Mouse (Mus musculus): Measurements from ENCODE around the gene Rbms1.

Gene Rbms1

DNA sequence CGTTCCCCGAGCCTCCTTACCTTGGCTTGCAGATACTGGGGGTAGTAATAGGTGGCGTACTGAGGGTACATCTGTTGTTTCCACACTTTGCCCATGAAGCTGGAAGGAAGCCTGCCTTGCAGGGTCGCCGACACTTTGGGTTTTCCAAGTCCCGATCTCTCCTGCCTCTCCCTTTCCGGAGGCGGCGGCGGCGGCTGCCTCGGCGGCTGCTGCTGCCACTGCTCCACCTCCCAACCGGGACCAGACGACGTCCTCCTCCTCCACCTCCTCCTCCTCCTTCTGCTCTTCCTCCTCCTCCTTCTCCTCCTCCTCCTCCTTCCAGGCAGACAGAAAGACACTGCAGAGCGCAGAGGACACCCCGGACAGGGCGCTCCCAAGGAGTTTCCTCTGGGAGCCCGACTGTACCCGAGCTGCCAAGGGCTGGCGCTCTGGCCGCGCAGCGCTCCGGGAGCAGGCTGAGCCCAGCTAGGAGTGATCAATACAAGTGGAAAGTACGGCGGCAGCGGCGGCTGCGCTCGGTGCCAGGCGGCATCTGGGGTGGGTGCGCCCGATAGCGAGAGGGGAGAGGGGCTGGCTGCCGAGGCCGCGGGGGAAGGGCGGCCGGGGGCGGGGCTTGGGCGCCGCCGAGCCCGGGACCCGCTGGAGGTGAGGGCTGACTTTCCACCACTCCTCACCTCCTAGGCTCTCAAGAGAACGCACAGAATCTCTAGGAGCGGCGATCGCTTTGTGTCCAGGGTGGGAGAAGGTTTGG is at the start of gene Rbms1:
Gene Rbms1 (minus strand): TSS at position 522 of the 751 bp plus-strand sequence.
- in situ Hi-C loops (cut with MboI; ENCODE audit: low sequenced_read_pairs) = no loop called here

DNA sequence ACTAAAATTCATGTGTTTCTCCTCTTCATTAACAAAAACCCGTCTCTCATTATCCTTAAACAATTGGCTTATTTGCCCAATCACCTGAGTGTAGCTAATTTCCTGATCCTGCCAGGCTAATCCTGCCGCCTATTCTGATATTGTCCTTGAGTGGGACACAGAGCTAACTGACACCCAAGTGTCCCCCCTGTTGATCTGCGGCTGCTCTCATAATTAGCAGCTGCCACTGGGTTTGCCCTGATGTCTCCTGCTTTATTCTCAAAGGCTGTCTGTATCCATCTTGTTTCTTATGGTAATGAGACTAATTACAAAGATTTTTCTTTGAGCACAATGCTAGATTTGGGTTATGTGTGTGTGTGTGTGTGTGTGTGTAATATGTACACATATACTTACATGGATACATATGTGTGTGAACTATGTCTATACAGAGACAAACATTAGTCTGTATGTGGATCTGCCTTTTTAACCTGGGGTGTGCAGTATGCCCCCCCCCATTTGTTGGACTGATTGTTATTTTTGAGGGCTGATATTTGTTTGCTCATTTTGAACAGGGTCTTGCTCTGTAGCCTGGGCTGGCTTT is 49.3 kb upstream of the Rbms1 start:
- in situ Hi-C loops (cut with MboI; ENCODE audit: low sequenced_read_pairs) = no loop called here

DNA sequence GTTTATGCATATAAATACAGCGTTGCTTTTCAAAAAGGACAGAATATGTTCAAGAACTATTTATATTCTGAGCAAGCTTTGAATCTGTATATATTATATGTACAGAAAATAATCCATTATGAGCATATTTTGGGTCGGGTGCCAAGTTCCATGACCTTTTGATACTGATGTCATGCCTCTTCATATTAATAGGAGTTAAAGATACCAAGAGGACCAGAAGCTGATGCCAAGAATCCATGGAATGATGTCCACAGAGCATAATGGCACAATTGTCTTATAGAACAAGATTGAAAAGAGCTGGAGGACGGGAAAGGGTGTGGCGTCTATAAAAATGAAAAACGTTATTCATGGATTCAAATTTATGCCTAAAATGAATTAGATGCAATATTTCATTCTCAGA is 23.3 kb upstream of the Rbms1 start:
- in situ Hi-C loops (cut with MboI; ENCODE audit: low sequenced_read_pairs) = no loop called here

DNA sequence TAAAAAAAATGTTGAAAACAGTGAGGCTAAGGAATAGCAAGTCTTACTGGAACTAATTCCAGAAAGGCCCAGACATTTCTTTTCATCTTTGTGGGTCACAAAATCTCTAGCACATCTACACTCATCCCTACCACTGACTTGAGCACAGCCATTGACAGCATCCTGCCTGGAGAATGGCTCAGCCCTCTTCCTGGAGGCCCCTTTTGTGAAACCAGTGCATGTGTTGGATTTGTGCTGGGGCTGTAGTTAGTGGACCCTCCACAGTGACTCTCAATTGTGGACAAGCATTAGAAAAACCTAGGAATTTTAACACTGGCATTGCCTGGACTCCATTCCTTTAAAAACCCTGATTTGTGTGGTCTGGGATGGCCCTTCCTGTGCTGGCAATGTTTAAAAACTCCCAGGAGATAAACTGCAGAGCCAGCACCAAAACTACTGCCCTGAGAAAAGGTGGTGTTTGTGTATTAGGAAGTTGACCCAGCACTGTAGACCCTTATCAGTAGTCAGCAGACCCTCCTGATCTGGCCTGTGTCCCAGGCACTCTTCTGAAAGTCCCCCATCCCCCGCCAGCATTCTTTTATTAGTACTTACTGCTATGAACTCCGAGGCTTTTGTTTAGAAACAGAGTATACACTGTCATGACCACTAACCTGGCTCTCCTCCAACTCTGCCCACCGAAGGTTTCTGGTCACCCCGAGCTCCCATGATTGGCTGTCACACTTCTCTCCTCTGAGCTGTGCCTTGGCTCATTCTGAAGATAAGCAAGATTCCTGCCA is 15.7 kb upstream of the Rbms1 start:
- in situ Hi-C loops (cut with MboI; ENCODE audit: low sequenced_read_pairs) = no loop called here

DNA sequence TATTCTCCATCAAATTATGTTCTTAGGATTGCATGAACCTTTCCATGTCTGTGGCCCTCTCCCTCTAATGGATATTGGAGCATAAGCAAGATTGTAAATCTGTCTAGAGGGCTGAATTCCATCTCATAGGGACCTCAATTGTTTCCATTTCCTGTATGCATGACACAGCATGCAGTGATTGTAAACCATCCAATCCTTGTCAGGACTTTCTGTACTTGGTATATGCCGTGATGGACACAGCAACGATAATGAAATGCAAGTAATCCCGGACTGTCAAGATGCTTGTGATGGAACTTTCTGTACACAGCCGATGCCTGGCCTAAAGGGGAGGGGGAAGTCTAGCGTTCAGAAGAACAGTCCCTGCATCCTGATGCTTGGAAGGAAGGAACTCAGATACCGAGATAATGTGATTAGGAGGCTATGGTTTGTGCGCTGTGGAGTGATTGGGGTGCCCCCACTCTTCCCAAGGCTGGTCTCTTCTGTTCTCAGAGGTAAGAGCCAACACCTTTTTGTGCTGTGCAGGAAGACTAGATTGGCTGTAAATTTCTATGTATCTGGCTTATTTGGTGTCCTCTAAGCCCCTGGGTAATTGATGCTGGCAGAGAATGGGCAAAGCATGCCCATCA is 9.3 kb upstream of the Rbms1 start:
- in situ Hi-C loops (cut with MboI; ENCODE audit: low sequenced_read_pairs) = no loop called here

DNA sequence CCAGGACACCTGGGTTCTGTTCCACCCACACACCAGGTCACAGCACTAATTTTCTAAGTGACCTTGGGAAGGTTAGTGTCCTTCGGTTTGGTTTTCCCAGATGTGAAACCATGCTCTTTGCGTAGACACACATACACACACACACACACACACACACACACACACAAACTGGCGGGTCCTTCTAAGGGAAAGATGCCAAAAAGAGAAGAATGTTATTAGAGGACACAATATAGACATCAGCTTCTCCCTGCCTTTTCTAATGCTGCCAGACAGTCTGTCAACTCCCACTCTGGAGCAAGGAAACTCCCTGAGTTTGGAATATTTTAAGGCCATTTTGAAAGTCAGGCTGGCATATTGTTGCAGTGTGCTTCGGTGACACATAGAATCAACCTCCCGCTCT is 624 bp upstream of the Rbms1 start:
- in situ Hi-C loops (cut with MboI; ENCODE audit: low sequenced_read_pairs) = no loop called here

DNA sequence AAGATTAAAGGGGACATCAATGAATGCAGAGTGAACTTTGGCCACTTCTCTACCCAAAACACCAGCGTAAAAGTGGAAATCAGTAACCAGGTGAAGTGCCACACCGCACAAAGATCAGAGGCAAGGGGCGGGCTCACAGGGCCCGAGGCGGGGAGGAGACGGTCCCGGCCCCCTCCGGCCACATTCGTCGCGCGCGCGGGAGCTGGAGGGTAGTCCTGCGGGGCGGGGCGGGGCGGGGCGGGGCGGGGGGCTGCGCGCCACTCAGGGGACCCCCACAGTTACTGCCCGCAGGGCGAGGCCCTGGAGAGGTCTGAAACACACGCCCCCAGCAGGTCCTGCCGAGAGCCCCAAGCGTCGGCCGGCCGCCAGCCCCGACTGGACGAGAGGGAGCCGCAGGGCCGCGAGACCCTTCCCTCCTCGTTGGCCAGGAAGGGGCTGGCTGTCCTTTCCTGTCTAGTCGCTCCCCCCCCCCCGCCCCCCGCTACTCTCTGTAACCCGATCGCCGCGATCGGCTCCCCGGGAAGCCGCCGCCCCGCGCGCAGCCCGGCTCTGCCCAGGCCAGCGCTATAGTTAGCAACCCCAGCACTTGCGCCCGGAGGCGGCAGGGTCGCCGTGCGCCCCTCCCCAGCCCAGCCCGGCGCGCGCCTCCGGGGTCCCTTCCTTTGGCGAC is 856 bp downstream of the Rbms1 start:
- in situ Hi-C loops (cut with MboI; ENCODE audit: low sequenced_read_pairs) = no loop called here

DNA sequence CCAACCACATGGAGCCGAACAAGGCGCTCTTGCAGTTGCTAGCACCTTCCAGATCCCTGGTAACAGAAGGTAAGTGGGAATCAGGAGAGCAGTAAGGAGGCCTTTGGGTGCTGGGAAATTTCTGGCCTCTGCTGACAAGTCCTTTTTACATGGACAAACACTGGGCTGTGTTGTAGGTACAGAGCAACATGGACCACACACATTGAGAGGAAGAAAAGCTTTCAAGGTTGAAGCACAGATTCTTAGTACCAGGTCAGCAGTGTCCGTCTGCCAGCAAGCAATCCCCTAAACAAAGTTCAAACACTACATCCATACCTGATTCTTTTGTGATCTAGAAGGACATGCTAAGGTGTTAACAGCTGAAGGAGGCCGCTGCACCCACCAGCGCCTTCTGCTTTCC is 1.7 kb downstream of the Rbms1 start:
- in situ Hi-C loops (cut with MboI; ENCODE audit: low sequenced_read_pairs) = no loop called here

DNA sequence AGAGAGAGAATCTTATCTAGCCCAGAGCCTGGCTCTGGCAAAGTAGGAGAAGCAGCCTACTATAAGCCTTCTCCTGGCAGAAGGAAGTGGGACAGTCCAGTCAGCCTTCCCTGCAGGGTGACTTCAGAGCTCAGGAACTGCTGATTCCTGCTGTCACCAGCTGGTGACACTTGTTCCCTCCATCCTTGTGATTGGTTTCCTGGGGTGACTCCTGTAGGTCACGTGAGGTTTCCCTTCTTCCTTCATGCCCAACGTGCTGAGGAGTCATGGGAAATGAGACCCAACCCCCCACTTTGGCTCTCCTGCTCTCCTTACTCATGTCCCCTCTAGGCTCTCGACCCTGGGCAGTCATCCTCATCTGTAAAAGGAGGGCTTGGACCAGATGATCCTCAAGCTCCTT is 14.8 kb downstream of the Rbms1 start:
- in situ Hi-C loops (cut with MboI; ENCODE audit: low sequenced_read_pairs) = no loop called here

DNA sequence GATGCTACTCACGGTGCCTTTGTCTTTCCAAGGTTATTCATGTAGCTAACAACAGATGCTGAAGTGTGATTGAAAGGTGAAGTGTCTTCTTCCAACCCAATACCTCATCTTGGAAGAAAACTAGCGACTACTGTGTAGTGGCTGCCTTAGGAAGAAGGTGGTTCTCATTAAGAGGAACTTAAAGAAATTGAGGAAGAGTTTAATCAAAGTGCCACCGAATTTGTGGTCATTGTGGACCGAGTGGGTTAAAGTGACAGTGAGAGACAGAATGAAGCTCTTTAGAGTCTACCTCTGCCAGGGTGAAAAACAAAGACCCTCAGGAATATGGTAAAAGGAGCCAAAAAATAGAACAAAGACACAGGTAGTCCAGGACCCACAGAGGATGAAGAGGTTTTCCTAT is 15.2 kb downstream of the Rbms1 start:
- in situ Hi-C loops (cut with MboI; ENCODE audit: low sequenced_read_pairs) = no loop called here

DNA sequence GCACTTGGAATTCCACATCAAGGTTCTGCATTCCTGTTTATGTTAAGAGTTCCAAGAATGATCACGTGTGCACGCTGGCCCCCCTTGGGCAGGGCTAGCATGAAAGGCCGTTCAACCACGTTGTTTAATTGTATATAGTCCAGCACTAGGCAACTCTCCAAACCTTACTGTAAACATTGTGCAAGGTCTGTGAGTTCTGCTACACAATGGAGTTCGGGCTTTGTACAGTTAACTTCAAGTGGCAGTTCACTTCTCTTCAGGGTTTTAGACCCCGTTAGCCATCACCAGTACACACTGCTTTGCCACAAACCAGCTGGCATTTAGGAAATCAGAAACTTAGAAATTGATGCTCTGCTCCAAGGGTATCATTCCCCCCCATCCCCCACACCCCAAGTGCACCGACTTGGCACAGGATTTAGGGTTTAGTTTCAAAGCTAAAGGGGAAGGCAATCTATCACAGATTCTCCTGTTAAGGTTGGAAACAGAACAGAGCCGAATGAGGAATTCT is 22.5 kb downstream of the Rbms1 start:
- in situ Hi-C loops (cut with MboI; ENCODE audit: low sequenced_read_pairs) = no loop called here

DNA sequence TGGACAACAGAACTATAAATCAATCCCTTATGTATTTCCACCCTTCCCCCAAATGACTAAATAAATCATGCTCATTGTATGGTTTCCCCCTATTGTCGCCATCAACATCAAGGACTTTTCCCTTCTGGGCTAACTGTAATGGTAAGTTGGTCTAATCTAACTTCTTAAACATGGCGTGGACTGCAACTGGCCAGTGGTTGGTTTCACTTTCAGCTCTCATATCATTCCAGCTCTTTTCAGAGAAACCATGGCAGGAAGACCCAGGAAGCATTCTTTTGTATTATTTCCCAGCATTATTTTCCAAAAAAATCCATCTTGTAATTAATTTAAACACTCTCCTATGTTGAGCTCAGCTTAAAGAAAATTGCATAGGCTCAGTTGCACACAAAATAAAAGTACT is 23.0 kb downstream of the Rbms1 start:
- in situ Hi-C loops (cut with MboI; ENCODE audit: low sequenced_read_pairs) = no loop called here

DNA sequence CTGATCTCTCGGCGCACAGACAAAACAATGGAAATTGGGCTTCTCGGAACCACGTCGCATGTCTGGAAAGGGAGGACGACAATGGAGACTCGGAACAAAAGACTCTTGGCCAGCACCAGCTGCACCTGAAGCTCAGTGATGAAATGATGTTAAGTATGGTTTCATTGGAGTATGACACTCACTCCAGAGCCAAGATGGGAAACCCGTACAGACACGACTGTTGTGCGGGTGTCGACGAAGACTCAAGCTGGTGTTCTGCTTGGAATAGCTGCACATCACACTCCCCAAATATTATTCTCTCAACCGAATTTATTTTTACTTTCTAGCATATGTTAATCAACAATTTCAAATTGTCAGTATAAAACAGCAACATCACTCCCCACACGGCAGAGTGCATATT is 26.1 kb downstream of the Rbms1 start:
- in situ Hi-C loops (cut with MboI; ENCODE audit: low sequenced_read_pairs) = no loop called here

DNA sequence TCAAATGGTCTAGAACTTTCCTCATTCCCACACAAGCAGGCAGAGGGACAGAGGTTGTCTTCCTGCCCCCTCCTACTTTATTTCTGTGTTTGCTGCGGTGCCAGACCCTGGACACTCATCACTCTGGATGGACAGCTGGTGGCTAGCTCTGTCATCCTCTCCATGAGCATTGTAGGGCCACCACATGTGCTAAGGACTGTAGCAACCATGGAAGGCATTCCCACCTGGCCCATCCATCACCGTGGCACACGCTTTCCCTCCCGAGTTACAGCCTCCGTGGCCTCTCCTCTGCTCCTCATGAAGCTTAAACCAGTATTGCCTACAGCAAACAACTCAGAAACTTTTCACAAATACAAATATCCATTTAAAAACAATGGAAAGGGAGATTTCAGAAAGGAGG is 34.0 kb downstream of the Rbms1 start:
- in situ Hi-C loops (cut with MboI; ENCODE audit: low sequenced_read_pairs) = no loop called here

DNA sequence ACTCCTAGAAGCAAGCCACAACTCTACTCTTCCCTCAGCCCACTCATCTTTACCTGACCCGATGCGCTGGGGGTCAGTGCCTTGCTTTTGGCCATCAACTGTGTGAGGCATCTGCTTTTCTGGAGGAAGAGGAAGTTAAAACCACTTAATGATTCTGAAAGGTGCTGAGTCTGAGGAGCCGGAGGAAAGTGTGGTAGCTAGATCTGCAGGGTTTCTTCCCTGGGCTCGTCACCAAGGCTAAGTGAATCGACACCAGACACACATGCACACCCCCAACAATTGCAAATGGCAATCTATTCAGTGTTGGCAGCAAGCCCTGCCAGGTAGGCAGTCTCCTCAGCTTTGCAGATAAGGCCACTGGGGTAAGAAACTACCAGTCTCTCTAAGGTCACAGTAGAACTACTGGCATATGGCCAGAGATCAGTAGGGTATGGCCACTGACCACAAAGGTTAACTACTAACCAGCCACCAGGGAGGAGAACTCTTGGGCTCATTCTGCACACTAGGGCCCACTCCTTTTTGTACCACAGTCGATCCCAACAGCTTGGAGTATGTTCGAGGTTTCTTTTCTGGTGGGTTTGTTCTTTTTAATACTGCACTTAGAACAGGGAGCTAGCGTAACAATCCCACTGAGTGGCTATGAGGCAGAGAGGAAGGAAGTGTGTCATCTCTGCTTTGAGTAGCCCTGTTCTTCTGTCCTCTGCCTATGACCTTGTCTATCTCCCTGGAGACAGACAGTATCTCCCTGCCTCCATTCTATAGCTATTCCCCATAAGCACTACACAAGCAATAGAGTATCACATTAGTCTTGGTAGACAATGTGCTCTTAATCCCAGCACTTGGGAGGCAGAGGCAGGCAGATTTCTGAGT is 34.9 kb downstream of the Rbms1 start:
- in situ Hi-C loops (cut with MboI; ENCODE audit: low sequenced_read_pairs) = no loop called here

DNA sequence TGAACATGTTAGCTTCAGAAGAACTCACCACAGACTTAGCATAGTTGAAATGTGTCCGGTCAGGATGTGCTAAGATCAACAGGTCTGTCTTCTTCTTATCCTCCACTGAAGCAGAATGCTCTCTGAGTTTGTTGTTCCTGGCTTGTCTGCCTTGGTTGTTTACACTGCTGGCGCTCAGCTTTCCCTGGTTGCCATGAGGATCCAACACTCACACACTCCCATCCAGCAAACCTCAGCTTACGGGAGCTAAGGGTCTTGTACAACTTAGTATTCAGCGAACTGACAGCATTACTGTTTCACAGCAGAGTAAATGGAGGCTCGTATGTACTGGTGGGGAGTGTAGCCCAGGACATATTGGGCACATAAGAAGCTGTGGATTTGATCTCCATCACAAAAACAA is 37.9 kb downstream of the Rbms1 start:
- in situ Hi-C loops (cut with MboI; ENCODE audit: low sequenced_read_pairs) = no loop called here

DNA sequence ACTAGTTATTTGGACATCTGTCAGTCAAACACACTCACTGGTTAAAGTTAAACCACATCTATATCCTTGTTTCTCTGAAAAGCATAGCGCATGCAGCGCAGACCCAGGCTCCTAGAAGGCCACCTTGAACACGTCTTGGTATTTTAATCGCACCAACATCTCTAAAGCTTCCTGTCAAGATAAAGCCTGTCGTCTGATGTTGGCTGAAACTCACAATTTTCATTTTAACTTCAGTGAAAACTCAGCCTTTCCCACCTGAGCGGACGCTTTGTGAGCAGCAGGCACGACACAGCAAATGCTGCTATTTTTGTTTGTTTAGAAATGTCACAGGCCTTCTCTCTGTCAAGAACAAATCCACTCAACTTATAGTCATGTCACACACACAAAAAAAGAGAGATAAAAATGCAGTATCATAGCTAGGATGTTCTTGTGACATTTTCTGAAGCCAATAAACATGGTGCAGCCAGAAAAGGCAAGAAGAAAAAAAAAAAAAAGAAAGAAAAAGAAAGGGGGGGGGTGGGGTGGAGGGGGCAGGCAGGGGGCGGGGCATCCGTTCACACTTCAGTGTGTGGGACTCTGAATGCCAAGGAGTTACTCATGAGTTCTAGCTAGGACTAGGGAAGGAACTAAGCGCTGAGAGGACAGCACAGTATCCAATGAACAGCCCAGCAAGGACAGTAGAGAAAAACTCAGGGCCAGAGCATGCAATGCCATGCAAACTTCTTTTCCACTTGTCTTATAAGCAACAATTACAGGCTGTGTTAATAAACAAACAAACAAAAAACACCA is 39.0 kb downstream of the Rbms1 start:
- in situ Hi-C loops (cut with MboI; ENCODE audit: low sequenced_read_pairs) = no loop called here

DNA sequence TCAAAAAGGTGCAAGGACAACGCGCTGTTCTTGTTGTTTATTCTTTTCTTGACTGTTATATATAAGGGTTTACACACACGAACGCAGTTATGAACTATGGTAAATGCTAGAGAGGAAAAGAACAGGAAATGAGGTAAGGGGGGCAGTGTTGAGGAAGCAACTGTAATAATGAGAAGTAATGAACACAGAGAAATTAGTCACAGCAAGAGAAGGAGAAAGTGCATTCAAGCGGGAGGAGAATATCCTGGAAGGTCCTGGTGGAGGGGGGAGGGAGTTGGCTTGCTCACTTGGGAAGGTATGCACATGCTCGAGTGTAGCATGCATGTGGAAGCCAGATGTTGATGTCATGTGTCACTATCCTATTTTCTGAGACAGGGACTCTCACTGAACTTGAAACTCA is 39.9 kb downstream of the Rbms1 start:
- in situ Hi-C loops (cut with MboI; ENCODE audit: low sequenced_read_pairs) = no loop called here

DNA sequence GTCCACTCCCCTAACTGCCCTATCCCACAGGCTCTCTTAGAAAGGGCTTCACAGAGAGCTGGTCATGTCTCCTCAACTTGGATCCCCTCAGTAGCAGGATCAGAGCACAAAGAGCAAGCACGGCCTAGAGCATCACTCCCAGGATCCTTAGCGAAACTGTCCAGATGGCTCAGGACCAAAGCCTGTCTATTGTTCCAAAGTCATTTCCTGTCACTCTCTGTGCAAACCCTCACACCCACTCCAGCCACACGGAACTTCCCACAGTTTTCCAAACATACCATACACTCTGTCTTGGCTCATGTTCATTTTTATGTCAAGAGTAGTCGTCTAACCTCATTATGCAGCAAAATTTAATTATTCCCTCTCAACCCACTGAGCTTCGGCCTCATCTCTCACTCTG is 40.6 kb downstream of the Rbms1 start:
- in situ Hi-C loops (cut with MboI; ENCODE audit: low sequenced_read_pairs) = no loop called here

Measured in CH12F3 (cell line).